Mouse (Mus musculus): ENCODE results near the gene Abcc9.
A peak's percentile ranks its signal among the peaks of the same experiment; 100 is the strongest.

GRCm38 (mm10) chr6:142558076-142558475 lies 144.0 kb downstream of the Abcc9 start:
- TF ChIP-seq EP300 (IDR thresholded peaks at IDR 0.05; ENCODE audit: low read depth) (no peak), CTCF (IDR thresholded peaks at IDR 0.05; ENCODE audit: low read depth) (peak; percentile 57)
